Mouse (Mus musculus) urinary bladder, adult 2 months (tissue): Measurements from ENCODE around the gene Gga1. TPM values are rescaled to one million over a fixed set of nuclear protein-coding genes. Genes with fewer than 3 reads are reported as not detected.
"Not testable (repeated sequence)": the region's sequence is repeated elsewhere in the genome, so short reads cannot be mapped to it uniquely, and the experiment has no call there.

Experiments used
- DNase-seq: peaks from one replicate; pipeline ENCODE4 v3.0.0; 2022; ENCODE audit warnings: low spot score
- polyA plus RNA-seq: library from polyadenylated mRNA; depleted of rRNA; stranded (reverse); fragments of >200 nt; gene quantifications from 2 replicates; pipeline ENCODE4 v1.2.3, GENCODE M21; 2012

The Gga1 gene
- polyA plus RNA-seq, 1 experiment, result 53.5 TPM

- no peak for DNase-seq
Measured at GRCm38 (mm10) chr15:78875537-78875936, 1.5 kb upstream of the Gga1 start.

GRCm38 (mm10) chr15:78876258-78876696 lies 713 bp upstream of the Gga1 start:
- DNase-seq, result peak; percentile 67

- DNase-seq, result no peak
Measured at GRCm38 (mm10) chr15:78877810-78878390, 910 bp downstream of the Gga1 start.

- not testable (repeated sequence) for DNase-seq
Measured at GRCm38 (mm10) chr15:78878792-78879516, 2.0 kb downstream of the Gga1 start.

GRCm38 (mm10) chr15:78880432-78880831 lies 3.4 kb downstream of the Gga1 start:
- DNase-seq, result no peak

GRCm38 (mm10) chr15:78881828-78882227 lies 4.8 kb downstream of the Gga1 start:
- DNase-seq, result no peak

- DNase-seq, result no peak
Measured at GRCm38 (mm10) chr15:78889401-78889853, 12.4 kb downstream of the Gga1 start.

GRCm38 (mm10) chr15:78892440-78892839 lies 15.4 kb downstream of the Gga1 start:
- DNase-seq, result no peak

- DNase-seq, result no peak
Measured at GRCm38 (mm10) chr15:78894726-78895125, 17.7 kb downstream of the Gga1 start.

GRCm38 (mm10) chr15:78895741-78896140 lies 18.8 kb downstream of the Gga1 start:
- DNase-seq, result no peak

GRCm38 (mm10) chr15:78896149-78896548 lies 19.2 kb downstream of the Gga1 start:
- DNase-seq, result no peak

GRCm38 (mm10) chr15:78897488-78897887 lies 20.5 kb downstream of the Gga1 start:
- DNase-seq, result no peak

- no peak for DNase-seq
Measured at GRCm38 (mm10) chr15:78898507-78899001, 21.6 kb downstream of the Gga1 start.

- no peak for DNase-seq
Measured at GRCm38 (mm10) chr15:78899409-78899739, 22.4 kb downstream of the Gga1 start, which contains the start of gene Gm49510. TSS of gene Gm49510 (plus strand) at chr15:78899667.

GRCm38 (mm10) chr15:78899740-78900584 lies 23.0 kb downstream of the Gga1 start, which contains the start of gene Sh3bp1:
TSS of gene Sh3bp1 (plus strand) at chr15:78899768.
- DNase-seq, result peak; percentile 59

GRCm38 (mm10) chr15:78900585-78901421 lies 23.8 kb downstream of the Gga1 start:
- DNase-seq, result no peak

- no peak for DNase-seq
Measured at GRCm38 (mm10) chr15:78901422-78901789, 24.4 kb downstream of the Gga1 start.

- DNase-seq, result no peak
Measured at GRCm38 (mm10) chr15:78903243-78903642, 26.3 kb downstream of the Gga1 start.

- no peak for DNase-seq
Measured at GRCm38 (mm10) chr15:78908399-78908798, 31.4 kb downstream of the Gga1 start.

- no peak for DNase-seq
Measured at GRCm38 (mm10) chr15:78908982-78909381, 32.0 kb downstream of the Gga1 start.

- DNase-seq, result no peak
Measured at GRCm38 (mm10) chr15:78912040-78912439, 35.0 kb downstream of the Gga1 start.
